Mouse (Mus musculus): ENCODE results near the gene Adam33.

DNA sequence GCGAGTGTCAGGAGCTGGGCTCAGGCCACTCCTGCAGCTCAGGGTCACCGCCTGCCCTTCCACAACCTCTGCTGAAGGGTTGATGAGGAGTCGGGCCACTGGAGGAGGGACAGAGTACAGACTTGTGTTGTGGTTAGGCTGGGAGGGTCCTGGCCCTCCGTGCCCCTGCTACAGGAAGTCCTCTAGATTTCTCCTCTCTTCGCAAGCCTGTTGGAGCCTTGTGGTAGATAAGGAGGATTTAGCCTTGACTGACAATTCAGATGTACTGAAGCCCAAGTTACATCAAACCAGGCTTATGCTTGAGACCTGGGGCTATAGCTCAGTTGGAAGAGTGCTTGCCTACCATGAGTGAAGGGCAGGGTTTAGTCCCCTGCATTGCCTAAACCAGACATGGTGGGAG lies 16.9 kb upstream of the Adam33 start:
- TF ChIP-seq POLR2A (IDR thresholded peaks at IDR 0.05; ENCODE audit: extremely low read depth, insufficient read depth, low read length) (no peak), CTCF (IDR thresholded peaks at IDR 0.05; ENCODE audit: low read depth, low read length) (no peak)
